Mouse (Mus musculus): ENCODE results near the gene Olfr1080.
"Not testable (repeated sequence)": the region's sequence is repeated elsewhere in the genome, so short reads cannot be mapped to it uniquely, and the experiment has no call there.

Olfr1080 gene

GRCm38 (mm10) chr2:86558135-86558534, at the start of gene Olfr1080:
Gene Olfr1080, minus strand, starts transcription at chr2:86558235.
- not testable (repeated sequence) for DNase-seq (ENCODE audit: low read depth)

- not testable (repeated sequence) for DNase-seq (ENCODE audit: low read depth)
These were observed 40.8 kb upstream of the Olfr1080 start, which contains the start of gene Olfr1082 for GRCm38 (mm10) chr2:86598866-86599265. Gene Olfr1082, minus strand, starts transcription at chr2:86598966.

- no peak for DNase-seq (ENCODE audit: low read depth)
These were observed 15.7 kb downstream of the Olfr1080 start, which contains the start of gene Olfr1079 for GRCm38 (mm10) chr2:86542380-86542779. Gene Olfr1079, minus strand, starts transcription at chr2:86542480.

GRCm38 (mm10) chr2:86530991-86531390, 27.0 kb downstream of the Olfr1080 start:
- no peak for DNase-seq (ENCODE audit: low read depth)

GRCm38 (mm10) chr2:86508161-86508560, 49.9 kb downstream of the Olfr1080 start, which contains the start of gene Olfr1076:
Gene Olfr1076, plus strand, starts transcription at chr2:86508461.
- no peak for DNase-seq (ENCODE audit: low read depth)

All from 416B (cell line).